Mouse (Mus musculus) telencephalon, adult 2 months (tissue): ENCODE measurements around the gene Gm5155.
"Not testable (repeated sequence)": the region's sequence is repeated elsewhere in the genome, so short reads cannot be mapped to it uniquely, and the experiment has no call there.

Source experiments
- DNase-seq: peaks from one replicate; pipeline ENCODE4 v3.0.0-alpha.2; 2011; ENCODE audit warnings: low read depth, low spot score

The Gm5155 gene

DNA sequence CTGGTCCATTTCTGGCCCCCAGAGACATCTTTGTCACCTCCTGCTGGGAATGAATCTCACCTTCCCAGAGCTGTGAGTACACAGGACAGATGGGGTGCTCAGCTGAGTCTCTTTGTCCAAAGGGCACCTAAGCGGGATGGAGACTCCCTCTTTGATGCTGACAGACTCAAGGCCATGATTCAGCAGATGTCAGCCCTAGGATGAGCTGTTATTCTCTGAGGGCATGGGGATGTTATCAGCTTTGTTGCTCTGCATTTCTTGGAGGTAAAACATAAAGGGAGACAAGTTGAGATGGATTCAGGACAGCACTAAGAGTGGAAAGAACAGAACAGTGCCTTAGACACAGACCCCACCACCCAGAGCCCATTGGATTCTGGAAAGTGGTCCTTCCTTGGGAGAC lies at the start of gene Gm5155:
Gm5155 (plus strand) TSS at position 301 of the 400 bp plus-strand sequence.
- no peak for DNase-seq

DNA sequence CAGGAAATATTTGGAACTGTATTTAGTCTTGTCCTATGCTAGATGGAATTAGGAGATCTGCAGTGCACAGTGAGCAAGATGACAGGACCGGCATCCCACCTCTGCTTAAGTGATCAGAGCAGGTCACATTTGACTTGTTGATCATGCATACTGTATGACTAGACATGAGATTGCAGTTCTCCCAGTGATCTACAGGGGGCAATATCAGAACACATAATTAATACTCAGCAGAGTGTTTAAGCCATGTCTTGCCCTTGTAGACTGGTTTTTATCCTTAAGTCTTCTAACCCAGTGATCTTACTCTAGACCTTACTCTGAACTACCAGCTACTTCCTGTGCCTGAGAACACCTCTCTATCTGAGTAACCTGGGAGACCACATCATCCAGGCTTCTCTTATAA lies 791 bp upstream of the Gm5155 start:
- DNase-seq = no peak

DNA sequence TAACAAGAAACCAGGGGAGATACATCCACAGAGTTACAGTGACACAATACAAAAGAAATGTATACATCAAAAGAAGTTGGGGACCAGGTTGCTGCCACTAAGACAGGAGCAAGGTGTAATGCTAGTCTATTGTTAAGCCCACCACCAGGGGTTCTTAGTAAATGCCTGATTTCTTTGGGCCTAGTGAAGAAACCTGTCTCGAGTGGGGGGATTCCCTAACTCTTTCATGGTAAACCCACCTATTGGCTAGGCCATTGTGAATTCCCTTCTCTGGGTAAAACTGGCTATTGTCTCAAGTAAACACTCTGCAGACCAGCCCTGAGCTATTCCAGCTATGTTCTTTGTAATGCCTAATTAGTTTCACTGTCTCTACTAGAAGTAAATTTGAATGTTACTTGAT lies 23.8 kb downstream of the Gm5155 start:
- not testable (repeated sequence) for DNase-seq

DNA sequence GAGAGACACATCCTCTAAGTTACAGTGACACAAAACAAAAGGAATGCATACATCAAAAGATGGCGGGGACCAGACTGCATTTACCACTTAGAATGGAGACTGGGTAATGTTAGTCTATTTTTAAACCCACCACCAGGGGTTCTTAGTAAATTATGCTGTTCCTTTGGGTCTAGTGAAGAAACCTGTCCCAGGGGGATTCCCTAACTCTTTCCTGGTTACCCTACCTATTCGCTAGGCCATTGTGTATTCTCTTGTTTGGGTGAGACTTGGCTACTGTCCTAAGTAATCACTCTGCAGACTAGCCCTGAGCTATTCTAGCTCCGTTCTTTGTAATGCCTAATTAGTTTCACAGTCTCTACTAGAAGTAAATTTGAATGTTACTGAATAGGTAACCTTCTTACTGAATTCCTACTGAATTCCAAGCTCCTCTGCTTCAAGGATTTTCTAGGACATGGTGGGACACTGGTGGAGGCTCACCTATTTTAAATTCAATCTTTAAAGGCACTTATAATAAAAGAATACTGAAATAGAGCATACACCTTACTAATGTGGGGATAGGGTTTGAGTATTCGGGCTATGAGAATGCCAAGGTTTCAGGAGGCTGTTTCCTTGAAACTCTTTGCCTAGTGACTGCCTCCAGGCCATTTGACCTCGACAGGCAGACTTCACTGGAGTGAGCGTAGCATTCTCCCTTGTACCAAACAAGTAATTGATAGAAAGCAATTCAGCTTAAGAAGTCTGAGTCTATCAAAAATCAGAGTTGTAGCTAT lies 31.8 kb downstream of the Gm5155 start:
- DNase-seq = no peak
